Mouse (Mus musculus) hematopoietic stem cell, adult 5-6 weeks (primary cell): ENCODE measurements at regions not wholly inside any gene's neighbourhood (a gene's known extent, or its start where the extent isn't known, plus 50 kb on each side); places are given as distances from the start of the nearest gene placed in this dataset.
"Not testable (repeated sequence)": the region's sequence is repeated elsewhere in the genome, so short reads cannot be mapped to it uniquely, and the experiment has no call there.

Experiments used
- ATAC-seq, 2 experiments: fragments of 125-278 bp in 1 of 2; replicated peaks in 1 of 2; 2 replicates each; pipeline ENCODE4 v1.8.0; 2016 to 2017; ENCODE audit warnings: inconsistent platforms in 2 of 2, mild to moderate bottlenecking in 2 of 2, moderate number of reproducible peaks in 2 of 2, low read depth in 1 of 2, moderate TSS enrichment in 1 of 2; ENCODE audit not compliant: low FRiP score in 2 of 2, poor library complexity in 2 of 2, severe bottlenecking in 2 of 2, insufficient read depth in 1 of 2, low TSS enrichment in 1 of 2

DNA sequence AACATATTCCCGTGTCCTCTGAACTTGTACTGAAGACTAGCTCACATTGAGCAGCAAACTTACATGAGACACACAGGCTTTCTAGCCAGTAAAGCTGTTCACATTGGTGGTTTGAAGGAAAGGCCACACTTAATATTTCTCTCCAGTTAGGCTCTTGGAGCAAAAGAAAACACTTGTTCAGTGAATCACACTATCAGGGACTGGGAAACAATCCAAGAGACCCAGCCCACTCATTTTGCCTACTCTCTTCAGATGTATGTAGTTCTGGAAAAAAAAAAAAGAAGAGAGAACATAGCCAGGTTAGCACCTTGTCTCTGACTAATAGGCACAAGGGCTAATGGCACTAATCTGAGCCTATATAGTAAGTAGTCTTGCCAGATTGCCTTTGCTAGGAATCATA is 165.9 kb downstream of the Lyplal1 start:
- no peak for ATAC-seq

DNA sequence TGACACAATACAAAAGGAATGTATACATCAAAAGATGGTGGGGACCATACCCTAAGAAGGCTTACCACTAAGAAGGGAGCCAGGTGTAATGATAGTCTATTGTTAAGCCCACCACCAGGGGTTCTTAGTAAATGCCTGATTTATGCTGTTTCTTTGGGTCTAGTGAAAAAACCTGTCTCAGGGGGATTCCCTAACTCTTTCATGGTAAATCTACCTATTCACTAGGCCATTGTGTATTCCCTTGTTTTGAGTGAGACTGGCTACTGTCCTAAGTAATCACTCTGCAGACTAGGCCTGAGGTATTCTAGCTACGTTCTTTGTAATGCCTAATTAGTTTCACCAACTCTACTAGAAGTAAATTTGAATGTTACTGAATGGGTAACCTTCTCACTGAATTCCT is 161.3 kb downstream of the Lyplal1 start:
- ATAC-seq: not testable (repeated sequence)

DNA sequence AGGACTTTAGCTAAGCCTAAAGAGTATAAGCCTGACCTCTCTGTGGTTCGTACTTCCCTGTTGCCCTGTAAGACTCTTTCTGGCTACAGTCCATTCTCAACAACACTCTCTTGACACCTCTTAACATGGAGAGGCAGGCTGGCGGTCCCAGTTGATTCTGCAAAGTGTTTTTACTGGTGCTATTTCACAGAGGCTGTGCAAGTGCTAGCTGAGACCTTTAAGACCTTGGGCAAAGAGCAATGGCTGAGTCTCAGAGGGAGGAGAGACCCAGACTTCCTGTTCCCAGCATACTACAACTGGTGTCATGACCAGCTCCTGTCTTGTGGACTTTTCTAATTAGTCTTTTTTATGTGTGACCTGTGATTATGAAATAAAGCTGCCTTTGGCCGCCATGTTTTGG is 159.6 kb downstream of the Lyplal1 start:
- no peak for ATAC-seq

DNA sequence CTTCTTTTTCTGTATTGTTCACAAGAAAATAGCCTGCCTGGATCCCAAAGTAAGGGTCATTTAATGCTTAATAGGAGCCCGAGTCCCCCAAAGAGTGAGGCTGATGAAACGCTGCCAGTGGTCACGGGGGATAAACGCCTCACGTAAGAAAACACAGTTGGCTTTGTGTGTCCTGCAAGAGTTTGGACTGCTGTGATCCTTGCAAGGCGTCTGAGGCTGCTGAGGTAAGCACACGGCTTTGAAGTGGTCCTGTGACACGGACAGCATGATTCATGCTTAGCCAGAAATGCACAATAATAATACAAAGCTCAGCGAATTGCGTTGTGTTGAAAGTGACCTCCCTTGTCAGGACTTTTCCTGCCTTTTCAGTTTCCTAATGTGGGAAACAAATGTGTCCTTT is 158.8 kb downstream of the Lyplal1 start:
- no peak for ATAC-seq

DNA sequence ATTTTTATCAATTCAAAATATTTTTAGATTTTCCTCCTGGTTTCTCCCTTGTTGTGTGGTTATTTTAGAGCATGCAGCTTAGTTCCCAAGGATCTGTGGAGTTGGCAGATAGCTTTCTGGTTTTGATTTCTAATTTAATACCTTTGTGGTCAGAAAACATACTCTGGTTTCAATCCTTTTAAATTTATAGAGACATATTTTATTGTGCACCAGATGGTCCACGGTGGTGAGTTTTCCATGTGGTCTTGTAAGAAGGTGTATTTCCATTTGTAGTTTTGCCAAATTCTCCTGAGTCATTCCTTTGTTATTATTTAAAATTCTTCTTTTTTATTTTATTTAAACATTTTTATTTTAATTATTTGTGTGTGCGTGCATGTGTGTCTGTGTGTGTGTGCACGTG is 154.5 kb downstream of the Lyplal1 start:
- ATAC-seq: no peak

DNA sequence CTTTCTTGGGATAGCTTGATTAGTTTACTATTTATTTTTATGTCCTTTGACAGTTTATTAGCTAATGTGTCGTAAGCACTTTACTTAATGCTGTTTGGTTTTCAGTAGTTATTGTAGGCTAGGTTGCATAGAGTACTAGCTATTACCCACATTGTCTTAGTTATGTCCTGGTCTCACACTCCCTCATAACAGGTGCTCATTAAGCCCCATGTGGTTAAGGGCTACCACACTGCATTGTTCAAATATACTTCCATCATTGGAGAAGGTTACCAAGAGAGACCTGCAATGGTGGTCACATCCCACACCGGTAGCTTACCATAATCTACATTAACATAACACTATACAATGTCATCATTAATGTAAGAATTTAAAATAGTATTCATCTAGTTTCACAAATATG is 153.3 kb downstream of the Lyplal1 start:
- ATAC-seq: no peak

DNA sequence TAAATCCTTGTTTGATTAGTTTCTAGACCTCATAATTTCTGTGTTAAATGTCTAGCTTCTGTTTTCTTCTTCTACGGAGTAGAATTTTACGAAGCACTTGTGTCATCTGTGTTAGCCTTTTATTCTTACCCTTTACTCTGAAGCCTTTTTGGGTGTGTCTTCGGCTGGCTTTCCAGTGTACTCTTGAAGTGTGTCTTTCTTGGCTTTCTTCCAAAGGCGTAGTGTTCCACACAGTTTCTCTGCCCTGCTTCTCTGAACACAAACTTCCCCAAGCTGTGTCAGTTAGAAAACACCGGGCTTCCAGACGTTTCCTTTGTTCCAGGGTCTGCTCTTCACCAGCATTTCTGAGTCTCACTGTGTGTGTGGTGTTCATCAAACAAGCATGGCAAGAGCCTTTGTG is 152.7 kb downstream of the Lyplal1 start:
- no peak for ATAC-seq

DNA sequence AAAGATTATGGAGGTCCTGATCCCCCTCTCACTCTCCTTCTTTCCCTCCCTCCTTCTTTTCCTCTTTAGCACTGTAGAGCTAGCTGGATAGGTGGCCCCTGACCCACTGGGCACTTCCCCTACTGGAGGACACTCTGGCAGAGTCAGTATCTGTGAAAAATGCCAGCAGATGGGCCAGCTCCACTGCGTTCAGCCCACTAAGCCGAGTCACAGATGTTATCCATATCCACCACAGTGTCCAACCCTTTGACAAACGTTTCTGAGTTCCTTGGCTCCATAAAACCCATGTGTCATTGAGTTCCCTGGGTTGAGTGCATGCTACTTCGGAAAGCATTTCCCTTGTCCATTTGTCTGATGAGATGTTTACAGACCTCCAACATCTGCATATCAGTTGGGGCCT is 149.9 kb downstream of the Lyplal1 start:
- ATAC-seq: no peak

DNA sequence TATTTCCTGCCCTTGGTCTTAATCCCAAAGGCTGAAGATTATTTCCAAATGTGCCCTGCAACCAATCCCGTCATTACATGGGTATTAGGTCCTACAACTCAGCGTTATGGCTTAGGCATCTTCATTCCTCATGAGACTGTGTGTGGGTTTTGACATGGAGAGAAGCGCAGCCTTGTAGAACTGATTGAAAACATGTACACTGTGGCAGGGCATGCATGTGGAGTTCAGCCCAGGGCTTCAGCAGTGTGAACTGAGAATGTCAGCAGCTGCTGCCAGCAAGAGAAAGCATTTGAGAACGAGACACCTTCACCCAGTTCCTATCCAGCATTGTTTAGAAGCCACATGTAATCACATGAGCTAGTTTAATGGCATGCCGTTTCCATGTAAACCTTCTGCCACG is 149.3 kb downstream of the Lyplal1 start:
- ATAC-seq: no peak

DNA sequence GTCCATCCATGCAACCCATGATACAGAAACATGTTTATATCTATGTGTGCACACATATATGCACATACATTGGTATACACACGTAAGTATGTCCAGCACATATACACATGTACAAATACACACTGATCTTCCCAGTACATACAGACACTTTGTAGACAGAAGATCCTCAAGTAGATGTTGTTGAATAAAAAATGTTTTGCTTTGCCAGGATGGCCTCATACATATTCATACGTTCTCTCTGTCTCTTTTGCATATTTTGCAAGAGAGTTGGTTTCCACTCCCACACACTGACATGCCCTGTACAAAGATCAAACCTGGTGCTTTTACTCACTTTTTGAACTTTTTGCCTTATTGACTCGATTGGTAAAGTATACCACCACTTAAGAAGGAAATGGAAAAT is 148.5 kb downstream of the Lyplal1 start:
- ATAC-seq: no peak

DNA sequence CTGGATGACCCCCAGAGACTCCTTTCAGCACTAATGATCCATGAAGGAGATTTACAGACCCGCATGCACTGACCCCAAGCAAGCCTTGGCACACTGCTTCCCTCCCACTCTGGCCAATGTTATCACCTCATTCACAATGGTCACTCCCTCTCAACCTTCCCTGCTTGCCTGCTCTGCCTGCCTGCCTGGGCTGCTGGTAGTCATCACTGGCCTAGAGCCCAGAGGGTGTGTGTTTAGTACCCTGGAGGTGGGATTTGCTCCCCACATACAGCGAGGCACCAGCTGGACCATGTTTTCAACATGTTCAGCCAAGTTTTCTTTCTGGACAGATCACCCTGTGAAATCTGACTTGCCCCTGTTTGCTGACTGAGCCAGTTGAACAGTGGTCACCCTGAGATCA is 147.9 kb downstream of the Lyplal1 start:
- ATAC-seq: no peak

DNA sequence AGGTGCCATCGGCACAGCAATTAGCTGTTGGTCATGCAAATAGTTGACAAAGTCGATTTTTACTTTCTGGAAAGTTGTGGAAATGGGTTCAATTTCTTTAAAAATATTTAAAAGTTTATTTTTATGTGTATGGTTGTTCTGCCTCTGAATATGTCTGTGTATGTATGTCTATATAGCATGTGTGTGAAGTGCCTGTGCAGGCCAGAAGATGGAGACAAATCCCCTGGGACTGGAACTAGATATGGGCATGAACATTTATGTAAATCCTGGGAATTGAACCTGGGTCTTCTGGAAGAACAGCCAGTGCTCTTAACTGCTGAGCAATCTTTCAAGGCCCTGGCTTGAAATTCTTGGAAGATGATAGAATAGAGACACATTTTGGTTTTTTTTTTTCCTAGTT is 140.0 kb downstream of the Lyplal1 start:
- no peak for ATAC-seq

DNA sequence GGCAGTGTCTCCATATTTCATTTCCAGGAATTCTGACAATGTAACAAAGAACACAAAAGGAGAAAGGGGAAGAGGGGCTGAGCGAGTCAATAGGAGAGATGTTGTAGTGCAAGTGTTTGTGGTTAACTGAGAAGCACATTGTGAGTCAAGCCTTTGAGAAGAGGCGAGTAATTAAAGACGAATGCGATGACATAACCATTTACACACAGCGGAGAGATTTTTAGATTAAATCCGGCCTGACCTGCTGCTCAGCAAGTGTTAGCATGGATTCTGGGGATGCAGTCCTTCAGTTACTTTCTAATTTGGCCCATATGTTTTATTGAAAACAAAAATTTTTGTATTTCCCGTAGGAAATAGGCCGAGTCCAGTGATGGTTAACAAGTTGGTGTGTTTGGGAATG is 127.7 kb downstream of the Lyplal1 start:
- no peak for ATAC-seq

DNA sequence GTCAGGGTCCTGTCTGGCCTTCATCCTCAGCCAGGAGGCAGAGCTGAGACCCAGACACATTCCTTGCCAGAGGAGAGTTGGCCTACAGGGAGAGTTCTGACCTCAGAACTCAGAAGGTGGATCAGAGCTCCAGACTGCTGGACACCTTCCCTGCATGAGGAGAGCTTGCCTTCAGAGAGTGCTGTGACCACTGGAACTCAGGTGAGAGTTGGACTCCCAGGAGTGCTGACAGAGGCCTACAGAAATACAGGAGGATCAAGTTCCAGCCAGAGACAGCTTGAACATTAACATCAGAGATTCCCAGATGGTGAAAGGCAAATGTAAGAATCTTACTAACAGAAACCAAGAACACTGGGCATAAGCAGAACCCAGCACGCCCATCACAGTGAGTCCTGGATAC is 117.0 kb downstream of the Lyplal1 start:
- ATAC-seq: not testable (repeated sequence)

DNA sequence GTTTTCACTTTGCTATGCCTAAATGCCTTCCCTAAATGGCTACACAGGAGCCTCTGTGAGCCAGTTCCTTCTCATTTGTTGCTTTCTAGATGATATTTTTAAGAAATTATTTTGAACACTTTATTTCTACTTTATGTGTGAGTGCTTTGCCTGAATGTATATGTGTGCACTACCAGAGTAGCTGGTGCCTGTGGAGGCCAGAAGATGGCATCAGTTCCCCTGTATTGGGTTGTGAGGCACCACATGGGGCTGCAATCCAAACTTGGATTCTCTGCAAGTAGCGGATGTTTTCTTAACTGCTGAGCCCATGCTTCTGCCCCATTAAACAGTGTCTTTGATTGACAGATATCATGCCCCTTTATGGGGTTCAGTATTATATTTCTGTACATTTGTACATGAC is 103.7 kb downstream of the Lyplal1 start:
- ATAC-seq: no peak

DNA sequence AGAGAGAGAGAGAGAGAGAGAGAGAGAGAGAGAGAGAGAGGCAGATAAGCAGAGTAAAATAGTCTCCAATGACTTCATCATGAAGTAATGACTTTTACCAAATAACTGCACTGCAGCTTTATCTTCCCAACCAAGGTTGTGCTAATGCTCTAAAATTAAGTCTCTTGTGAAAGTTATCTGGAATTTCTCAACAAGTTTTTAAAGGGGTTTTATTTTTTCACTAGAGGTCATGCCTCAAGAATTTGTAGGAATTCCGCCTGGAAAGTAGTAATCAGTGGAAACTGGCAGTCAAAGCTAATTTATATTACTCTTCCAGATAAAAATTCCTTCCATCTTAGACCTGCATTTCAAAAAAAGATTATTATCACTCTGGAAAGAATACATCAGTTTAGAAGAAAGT is 102.9 kb downstream of the Lyplal1 start:
- ATAC-seq: no peak

DNA sequence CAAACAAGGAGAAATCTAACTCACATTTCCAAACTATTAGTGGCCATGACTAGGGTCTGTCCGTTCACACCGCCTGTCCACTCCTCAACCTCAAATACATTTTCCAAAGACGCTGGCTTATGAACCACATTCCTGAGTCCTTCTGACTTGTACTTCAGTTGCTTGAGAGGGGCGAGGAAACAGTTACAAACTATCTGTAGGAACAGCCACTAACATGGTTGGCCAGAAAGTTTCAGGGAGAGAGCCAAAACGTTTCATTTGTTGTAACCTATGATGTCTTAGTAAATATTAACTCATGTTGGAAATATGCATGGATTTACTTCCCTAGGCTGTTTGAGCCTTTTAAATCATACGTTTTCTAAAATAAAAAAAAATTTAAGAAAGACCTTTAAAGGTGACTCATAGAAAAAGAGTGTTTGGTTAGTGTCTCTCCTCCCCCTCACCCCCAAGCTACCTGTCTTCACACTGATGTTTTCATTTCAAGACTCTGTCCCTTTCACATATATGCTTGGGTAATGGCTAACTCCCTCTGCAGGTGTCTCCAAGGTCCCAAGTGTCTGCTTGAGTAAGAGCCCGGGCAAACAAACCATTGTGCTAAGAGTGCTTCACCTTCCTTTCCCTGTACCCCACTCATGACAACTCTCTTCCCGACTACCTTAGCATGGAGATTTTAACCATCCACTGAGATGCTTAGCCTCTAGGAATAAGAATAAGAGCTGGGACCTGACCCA is 101.1 kb downstream of the Lyplal1 start:
- ATAC-seq: no peak

DNA sequence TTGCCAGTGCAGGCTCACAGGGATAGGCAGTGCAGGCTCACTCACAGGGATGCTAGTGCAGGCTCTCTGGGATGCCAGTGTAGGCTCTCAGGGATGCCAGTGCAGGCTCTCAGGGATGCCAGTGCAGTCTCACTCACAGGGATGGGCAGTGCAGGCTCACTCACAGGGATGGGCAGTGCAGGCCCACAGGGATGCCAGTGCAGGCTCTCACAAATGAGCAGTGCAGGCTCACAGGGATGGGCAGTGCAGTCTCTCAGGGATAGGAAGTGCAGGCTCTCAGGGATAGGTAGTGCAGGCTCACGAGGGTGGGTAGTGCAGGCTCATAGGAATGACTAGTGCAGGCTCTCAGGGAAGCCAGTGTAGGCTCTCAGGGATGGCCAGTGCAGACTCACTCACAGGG is 99.6 kb downstream of the Lyplal1 start:
- ATAC-seq: no peak

DNA sequence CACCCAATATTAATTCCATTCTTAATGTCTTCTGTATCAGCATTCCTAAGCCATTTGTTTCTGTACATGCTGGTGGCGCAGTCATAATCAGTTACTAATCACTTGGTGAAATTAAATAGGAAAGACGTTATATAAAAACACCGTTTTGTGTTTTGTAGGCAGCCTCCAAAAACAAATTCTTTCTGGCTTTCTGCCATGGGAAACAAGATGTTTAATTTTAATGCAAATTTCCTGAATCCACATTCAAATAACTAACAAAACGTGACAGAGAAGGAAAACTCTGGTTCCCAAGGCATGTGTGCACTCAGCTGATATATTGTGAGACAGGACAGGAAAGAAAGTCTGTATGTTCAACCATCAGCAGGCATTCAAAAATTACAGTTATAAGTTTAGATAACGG is 97.6 kb downstream of the Lyplal1 start:
- ATAC-seq: no peak

DNA sequence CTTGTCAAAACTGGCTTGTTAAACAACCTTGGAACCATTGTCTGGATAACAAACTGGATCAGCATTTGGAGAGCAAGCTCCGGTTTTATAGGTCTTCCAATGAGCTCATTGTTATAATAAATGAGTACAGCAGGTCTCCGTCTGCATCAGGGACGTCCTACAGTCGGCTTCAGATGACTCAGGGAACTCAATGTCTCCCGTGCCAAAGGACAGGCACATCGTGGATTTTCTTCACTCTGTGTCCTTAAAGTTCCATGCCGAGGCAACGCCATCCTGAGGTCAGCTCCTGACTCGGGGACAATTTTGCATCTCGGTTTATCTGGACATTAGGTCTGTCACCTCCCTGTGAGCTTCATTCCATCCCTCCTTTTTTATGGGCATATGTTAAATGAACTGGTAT is 85.2 kb downstream of the Lyplal1 start:
- no peak for ATAC-seq
